Mouse (Mus musculus): ENCODE measurements around the gene Fhit. TPM values are rescaled to one million over a fixed set of nuclear protein-coding genes. Genes with fewer than 3 reads are reported as not detected.

The Fhit gene
- total RNA-seq, 1 experiment from 2014 or later = 3.8 TPM

DNA sequence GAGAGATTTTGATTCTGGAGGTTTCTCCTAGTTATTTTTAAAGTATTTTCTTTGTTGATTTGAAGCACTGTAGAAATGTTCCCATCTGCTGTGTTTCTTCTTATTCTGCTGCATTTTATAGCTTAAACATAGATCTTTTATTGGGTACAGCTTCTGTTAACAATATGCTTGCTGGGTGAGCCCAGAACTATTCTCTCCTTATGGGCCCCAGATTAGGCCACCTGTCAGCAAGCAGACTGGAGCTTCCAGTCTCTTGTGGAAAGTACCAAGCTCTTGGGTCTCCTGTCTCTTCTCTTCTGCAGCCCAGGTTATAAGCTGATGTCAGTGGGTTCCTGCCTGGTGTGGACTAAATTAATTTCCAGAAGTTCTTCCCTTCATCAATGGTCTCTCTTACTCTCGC is 1513.4 kb downstream of the Fhit start:
- no peak for ATAC-seq (replicated peaks in 1 of 2; ENCODE audit: insufficient read depth in 1 of 2, low FRiP score in 2 of 2, low TSS enrichment in 1 of 2, low read depth in 1 of 2, poor library complexity in 2 of 2, severe bottlenecking in 2 of 2)

DNA sequence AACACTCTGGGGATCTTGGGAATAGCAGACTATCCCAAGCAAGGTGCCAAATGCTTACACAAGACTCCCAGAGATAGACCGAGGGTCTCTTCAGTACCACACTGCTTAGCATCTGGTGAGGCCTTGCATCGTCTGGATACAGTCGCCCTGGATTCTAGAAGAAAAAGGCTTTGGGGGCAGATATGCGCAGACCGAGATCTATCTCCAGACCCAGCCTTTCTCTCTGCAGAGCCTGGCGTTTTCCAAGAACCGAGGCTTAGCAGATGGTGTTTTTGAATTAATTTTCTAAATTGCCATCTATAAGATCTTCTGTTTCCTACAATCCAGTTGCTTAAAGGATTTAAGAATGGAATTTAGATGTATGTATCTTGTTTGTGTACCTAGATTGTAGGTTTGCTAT is 1515.6 kb downstream of the Fhit start:
- ATAC-seq (replicated peaks in 1 of 2; ENCODE audit: insufficient read depth in 1 of 2, low FRiP score in 2 of 2, low TSS enrichment in 1 of 2, low read depth in 1 of 2, poor library complexity in 2 of 2, severe bottlenecking in 2 of 2) = no peak

DNA sequence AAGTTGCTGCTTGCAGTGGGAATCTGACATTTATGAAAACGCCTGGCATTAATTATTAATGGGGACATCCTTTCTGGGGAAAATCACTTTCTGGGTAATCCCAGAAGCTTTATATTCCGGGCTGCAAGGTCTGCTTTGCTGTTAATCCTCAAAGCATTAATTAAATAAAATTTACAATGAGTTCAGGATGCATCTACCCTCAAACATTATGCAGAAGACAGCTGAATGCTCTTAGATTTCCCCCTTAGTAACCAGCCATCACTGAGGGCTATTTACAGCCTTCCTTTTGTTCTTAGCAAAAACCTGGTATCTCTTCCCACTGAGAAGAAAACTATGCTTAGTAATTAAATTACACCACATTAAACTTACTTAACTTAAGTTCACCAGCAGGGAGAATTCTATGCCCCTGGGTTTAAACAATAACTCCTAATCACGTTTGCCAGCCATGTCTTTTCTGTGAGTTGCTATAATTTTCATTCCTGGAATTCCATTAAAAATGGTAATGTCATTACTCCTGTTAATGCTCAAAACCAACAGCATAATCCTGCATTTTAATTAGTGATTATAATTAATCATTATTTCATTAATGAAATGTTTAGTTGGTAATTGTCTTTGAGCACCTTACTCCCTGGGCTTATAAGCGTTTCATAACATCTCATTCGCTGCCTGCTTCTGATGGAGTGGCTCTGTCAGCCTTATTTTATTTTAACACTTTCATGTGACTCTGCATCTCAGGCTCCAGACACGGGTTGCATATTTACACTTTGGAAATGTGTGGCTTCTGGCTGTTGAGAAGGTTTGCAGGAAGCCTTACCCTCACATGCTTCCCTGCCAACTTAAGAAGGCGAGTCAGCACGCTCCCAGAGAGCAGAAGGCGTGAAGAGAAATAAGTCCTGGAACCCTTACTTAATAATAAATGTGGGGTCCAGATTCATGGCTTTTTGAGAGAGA is 1517.3 kb downstream of the Fhit start:
- ATAC-seq (replicated peaks in 1 of 2; ENCODE audit: insufficient read depth in 1 of 2, low FRiP score in 2 of 2, low TSS enrichment in 1 of 2, low read depth in 1 of 2, poor library complexity in 2 of 2, severe bottlenecking in 2 of 2) = no peak

GRCm38 (mm10) chr14:9643700-9644099 is 1518.1 kb downstream of the Fhit start:
- ATAC-seq (replicated peaks in 1 of 2; ENCODE audit: insufficient read depth in 1 of 2, low FRiP score in 2 of 2, low TSS enrichment in 1 of 2, low read depth in 1 of 2, poor library complexity in 2 of 2, severe bottlenecking in 2 of 2) = no peak

DNA sequence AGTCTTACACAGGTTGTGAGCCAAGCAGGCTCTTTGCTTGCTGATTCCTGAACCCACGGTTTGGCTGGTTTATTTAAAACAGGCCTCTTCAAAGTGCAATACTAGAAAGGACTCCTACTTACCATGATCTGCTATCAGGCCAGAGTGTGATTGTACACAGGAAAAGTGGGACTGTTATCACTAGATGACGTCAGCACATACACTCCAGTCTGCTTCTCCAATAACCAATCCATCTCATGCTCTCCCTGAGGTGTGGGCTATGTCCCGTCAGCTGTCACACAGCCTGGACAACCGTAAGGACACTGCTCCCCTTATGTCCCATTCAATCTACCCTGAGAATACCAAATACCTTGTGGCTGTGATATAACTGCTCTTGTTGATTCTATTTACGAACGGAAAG is 1519.2 kb downstream of the Fhit start:
- no peak for ATAC-seq (replicated peaks in 1 of 2; ENCODE audit: insufficient read depth in 1 of 2, low FRiP score in 2 of 2, low TSS enrichment in 1 of 2, low read depth in 1 of 2, poor library complexity in 2 of 2, severe bottlenecking in 2 of 2)

DNA sequence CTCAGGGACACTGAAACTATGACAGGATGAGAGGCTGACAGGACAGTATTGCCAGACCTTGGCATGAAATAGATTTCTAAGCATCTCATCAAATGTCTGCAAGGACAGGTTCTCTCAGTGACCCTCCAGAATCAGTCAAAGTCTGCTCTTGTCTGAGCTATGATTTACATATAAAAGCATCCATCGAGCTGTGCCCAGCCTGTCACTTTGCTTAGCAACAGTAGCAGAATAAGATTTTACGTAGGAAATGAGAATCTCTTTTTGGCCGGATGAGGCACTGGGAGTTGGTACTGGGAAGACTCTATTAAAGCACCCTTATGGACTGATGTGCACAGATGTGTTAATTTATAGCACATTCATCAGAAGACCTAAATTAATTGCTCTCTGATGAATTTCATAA is 1519.8 kb downstream of the Fhit start:
- ATAC-seq (replicated peaks in 1 of 2; ENCODE audit: insufficient read depth in 1 of 2, low FRiP score in 2 of 2, low TSS enrichment in 1 of 2, low read depth in 1 of 2, poor library complexity in 2 of 2, severe bottlenecking in 2 of 2) = no peak

DNA sequence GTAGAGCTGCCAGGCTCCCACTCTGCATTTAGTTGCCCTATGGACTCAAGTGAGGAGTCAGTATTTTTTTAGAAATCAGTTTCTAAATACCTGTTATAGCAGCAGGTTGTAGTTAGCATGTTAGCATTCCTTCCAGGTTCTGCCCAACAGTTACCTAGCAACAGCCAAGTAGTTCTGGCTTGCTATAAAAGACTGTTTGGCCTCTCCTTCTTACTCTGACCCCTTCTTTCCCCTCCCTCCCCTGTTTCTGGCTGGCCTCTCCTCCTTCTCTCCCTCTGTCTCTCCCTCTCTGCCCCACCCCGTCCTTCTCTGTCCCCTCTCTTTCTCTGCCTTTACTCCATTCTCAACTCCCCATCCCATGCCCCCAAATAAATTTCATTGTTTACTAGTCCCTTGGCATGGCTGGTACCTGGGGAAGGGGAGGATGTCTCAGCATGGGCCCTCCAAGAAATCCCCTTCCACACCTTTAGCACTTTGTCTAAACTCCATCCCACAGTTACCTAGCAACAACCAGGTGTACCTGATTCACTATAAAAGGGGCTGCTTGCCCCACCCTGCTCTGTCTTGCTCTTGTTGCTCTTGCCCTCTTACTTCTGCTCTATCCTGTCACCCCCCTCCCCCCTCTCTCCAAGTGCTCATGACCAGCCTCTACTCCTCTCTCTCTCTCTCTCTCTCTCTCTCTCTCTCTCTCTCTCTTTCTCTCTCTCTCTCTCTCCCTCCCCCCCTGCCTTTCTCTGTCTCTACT is 1527.4 kb downstream of the Fhit start:
- ATAC-seq (replicated peaks in 1 of 2; ENCODE audit: insufficient read depth in 1 of 2, low FRiP score in 2 of 2, low TSS enrichment in 1 of 2, low read depth in 1 of 2, poor library complexity in 2 of 2, severe bottlenecking in 2 of 2) = no peak

DNA sequence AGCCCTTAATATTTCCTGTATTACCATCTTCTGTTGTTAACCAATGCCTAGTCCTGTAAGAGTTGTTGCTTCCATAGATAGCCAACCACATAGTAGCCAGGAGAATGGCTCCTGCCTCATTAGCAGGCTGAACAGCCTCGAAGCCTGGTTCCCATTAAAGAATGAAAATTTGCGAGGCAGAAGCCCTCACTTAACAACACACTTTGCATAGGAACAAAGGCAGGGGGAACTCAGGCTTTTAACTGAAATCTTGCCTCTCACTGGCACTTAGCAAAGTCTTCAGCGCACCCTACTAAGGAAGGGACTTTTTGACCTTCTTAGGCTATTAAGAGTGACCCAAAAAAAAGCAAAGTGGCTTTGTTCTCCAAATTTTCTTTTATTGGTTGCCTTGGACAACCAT is 1529.3 kb downstream of the Fhit start:
- no peak for ATAC-seq (replicated peaks in 1 of 2; ENCODE audit: insufficient read depth in 1 of 2, low FRiP score in 2 of 2, low TSS enrichment in 1 of 2, low read depth in 1 of 2, poor library complexity in 2 of 2, severe bottlenecking in 2 of 2)

DNA sequence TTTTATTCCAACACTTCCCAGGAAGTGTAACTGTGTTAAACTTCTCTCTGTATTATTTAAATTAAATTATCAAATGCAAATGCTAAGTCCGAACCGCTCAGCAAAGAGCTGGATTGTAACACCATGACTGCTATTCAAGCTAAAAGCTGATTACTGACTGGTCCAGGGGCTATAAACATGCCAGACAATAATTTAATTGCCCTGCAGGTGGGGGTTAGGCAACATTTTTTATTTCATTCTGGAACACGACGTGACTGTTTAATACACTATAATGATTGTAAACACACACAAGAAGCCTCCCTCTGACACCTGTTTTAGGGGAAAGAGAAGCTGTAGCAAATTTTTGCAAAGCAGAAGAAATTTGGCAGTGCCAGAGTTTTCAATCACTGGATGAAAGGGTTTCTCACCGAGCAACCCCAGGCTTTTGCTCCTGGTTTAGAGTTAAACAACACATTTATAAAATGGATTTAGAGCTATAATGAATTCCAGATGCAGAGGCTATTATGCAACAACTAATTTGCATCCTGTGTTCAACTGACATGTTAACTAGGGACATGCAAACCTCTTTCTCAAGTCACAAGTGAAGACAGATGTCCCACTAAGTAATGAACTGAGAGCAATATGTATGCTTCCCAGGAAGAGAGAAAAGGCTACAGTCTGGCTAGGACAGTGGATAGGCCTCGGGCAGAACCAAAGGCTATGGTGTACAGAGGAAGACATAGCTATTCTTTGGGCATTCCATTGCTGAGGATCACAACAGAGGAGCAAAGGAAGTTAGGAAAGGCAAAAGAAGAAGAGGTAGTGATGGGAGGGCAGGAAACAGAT is 1538.4 kb downstream of the Fhit start:
- no peak for ATAC-seq (replicated peaks in 1 of 2; ENCODE audit: insufficient read depth in 1 of 2, low FRiP score in 2 of 2, low TSS enrichment in 1 of 2, low read depth in 1 of 2, poor library complexity in 2 of 2, severe bottlenecking in 2 of 2)

GRCm38 (mm10) chr14:9620902-9621540 is 1540.8 kb downstream of the Fhit start:
- no peak for ATAC-seq (replicated peaks in 1 of 2; ENCODE audit: insufficient read depth in 1 of 2, low FRiP score in 2 of 2, low TSS enrichment in 1 of 2, low read depth in 1 of 2, poor library complexity in 2 of 2, severe bottlenecking in 2 of 2)

GRCm38 (mm10) chr14:9619840-9620239 is 1542.0 kb downstream of the Fhit start:
- ATAC-seq (replicated peaks in 1 of 2; ENCODE audit: insufficient read depth in 1 of 2, low FRiP score in 2 of 2, low TSS enrichment in 1 of 2, low read depth in 1 of 2, poor library complexity in 2 of 2, severe bottlenecking in 2 of 2) = no peak

DNA sequence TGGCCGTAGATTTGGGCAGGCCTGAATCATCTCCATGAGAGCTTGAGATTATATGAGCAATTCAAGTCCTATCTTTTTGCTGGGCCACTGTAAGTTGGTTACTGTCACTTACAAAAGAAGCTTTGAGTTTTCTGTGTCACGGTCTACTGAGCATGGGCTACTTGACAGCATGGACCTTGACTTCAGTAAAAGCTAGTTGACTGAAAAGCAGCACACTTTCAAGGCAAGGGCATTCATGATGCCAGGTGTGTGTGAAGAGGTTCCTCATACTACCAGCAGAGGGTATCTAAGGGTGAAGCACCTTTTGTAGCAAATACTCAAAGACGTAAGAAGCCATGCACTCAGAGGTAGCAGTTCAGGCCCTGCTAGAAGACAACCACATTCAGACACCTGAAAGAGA is 1548.7 kb downstream of the Fhit start:
- no peak for ATAC-seq (replicated peaks in 1 of 2; ENCODE audit: insufficient read depth in 1 of 2, low FRiP score in 2 of 2, low TSS enrichment in 1 of 2, low read depth in 1 of 2, poor library complexity in 2 of 2, severe bottlenecking in 2 of 2)

GRCm38 (mm10) chr14:9609120-9609519 is 1552.7 kb downstream of the Fhit start:
- peak; percentile 64 to 73 for ATAC-seq (replicated peaks in 1 of 2; ENCODE audit: insufficient read depth in 1 of 2, low FRiP score in 2 of 2, low TSS enrichment in 1 of 2, low read depth in 1 of 2, poor library complexity in 2 of 2, severe bottlenecking in 2 of 2)

DNA sequence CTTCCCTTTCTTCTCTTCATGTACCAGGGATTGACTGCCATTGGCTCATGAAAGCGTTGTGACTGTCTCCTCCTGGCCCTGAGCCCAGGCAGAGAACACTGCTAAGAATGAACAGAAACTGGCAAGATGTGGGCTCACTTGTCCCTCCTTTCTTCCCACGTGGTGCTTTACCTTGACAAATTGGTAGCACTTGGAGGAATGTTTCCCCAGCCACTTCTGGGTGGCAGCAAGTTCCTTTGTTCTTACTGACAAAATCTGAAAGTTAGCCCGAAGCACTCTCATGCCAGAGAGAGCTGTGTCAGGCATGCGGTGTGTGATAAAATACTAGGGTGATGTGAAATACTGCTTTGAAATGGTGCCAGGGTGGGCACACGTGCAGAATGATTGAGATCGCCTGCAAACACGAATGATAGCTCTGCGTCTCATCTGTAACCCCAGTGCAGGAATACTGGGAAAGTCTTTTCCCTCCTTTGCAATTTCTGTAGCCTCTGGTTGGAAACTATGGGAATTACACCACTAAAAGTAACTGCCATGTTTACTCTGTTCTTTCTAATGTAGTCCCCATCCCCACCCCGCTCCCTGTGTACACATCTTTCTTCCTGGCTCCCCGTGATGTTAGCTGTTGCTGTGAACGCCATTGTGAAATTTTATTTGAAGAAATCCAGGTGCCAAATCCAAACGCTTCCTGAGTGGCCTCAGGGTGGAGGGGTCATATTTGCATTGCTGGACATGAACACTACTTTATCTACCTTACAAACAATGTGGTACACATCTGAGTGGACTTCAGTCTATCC is 1555.1 kb downstream of the Fhit start:
- ATAC-seq (replicated peaks in 1 of 2; ENCODE audit: insufficient read depth in 1 of 2, low FRiP score in 2 of 2, low TSS enrichment in 1 of 2, low read depth in 1 of 2, poor library complexity in 2 of 2, severe bottlenecking in 2 of 2) = no peak

DNA sequence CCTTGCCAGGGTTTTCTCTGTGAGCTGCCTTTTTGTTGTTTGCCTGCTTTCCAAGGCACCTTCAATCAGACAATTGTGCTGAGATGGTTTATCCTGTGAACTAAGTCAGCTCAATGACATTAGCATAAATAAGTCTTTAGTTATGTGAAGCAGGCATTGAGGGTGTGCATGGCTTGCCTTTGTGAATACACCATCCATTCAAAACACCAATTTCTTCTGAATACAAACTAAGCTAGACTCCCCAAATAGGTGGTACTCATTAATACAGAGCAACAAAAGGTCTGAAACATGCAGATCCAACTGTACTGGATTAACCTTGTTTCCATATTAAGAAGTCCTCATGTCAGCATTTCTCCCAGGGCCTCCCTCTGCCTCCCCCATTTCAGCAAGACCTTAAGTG is 1561.6 kb downstream of the Fhit start:
- ATAC-seq (replicated peaks in 1 of 2; ENCODE audit: insufficient read depth in 1 of 2, low FRiP score in 2 of 2, low TSS enrichment in 1 of 2, low read depth in 1 of 2, poor library complexity in 2 of 2, severe bottlenecking in 2 of 2) = no peak

- ATAC-seq (replicated peaks in 1 of 2; ENCODE audit: insufficient read depth in 1 of 2, low FRiP score in 2 of 2, low TSS enrichment in 1 of 2, low read depth in 1 of 2, poor library complexity in 2 of 2, severe bottlenecking in 2 of 2) = no peak
These were observed 1564.3 kb downstream of the Fhit start for GRCm38 (mm10) chr14:9597460-9597977.
